ENCODE assay signal across 18 mouse cellular contexts in genomic region chr5:31771486-31771885, GRCm38 (mm10).
"Had no signal": no experiment of that assay in that cellular context is flagged by ENCODE, and none has a peak within 500 bp of the region (broad histone marks: within the 10 kb centered on the region; RNA-seq: fewer than 3 reads in every experiment).

No protein-coding gene starts in this region.

- H3K4me3 ChIP-seq: midbrain, embryonic 10.5 days; midbrain, embryonic 12.5 days; myocyte; neural tube, embryonic 13.5 days; neural tube, embryonic 15.5 days had no signal

- H3K4me1 ChIP-seq: neural tube, embryonic 15.5 days had no signal

- H3K9ac ChIP-seq: lung, embryonic 14.5 days; midbrain, embryonic 12.5 days; neural tube, embryonic 13.5 days; neural tube, embryonic 15.5 days had no signal

- DNase-seq: lung, adult 18-20 months; lung, embryonic 14.5 days; lung, postnatal 10 days; lung, postnatal 4 days; midbrain, embryonic 14.5 days; right cerebral cortex, adult 18-20 months; right cerebral cortex, postnatal 25 days; right cerebral cortex, postnatal 4 days; spleen, adult 18-20 months; thymus, adult 18-20 months; thymus, postnatal 14 days; thymus, postnatal 36 days had no signal

- H3K36me3 ChIP-seq: midbrain, embryonic 10.5 days; midbrain, embryonic 12.5 days; neural tube, embryonic 13.5 days; neural tube, embryonic 15.5 days had no signal

- H3K4me2 ChIP-seq: lung, embryonic 14.5 days; midbrain, embryonic 12.5 days; neural tube, embryonic 13.5 days; neural tube, embryonic 15.5 days had no signal

- H3K27ac ChIP-seq: midbrain, embryonic 10.5 days; midbrain, embryonic 12.5 days; neural tube, embryonic 13.5 days; neural tube, embryonic 15.5 days had no signal

- ATAC-seq: midbrain, embryonic 16.5 days had no signal

- H3K27me3 ChIP-seq: midbrain, embryonic 12.5 days; neural tube, embryonic 13.5 days; neural tube, embryonic 15.5 days had no signal

- H3K9me3 ChIP-seq: midbrain, embryonic 10.5 days; midbrain, embryonic 12.5 days; neural tube, embryonic 15.5 days had no signal
